Mouse (Mus musculus): ENCODE data around the gene Mas1.

- TF ChIP-seq GATA1 (IDR thresholded peaks at IDR 0.05; ENCODE audit: borderline replicate concordance, low read length), result no peak
- TF ChIP-seq FLI1 (IDR thresholded peaks at IDR 0.05; ENCODE audit: low read length), result no peak
These were observed 53.4 kb downstream of the Mas1 start for GRCm38 (mm10) chr17:12814502-12814901.

All from megakaryocyte, embryonic 14.5 days (primary cell).